Mouse (Mus musculus) small intestine, adult 2 months (tissue): ENCODE results near the gene Gm20489. TPM values are rescaled to one million over a fixed set of nuclear protein-coding genes. Genes with fewer than 3 reads are reported as not detected.

Source experiments
- H3K27ac ChIP-seq: fragments of 200-500 bp; 2 replicates; pipeline ENCODE4 v1.5.1; 2012; ENCODE audit warnings: low read depth, low read length, control low read depth, inconsistent platforms; ENCODE audit not compliant: insufficient read depth
- H3K27me3 ChIP-seq: fragments of 200-500 bp; 2 replicates; pipeline ENCODE4 v1.6.1; 2012; ENCODE audit warnings: mild to moderate bottlenecking, moderate library complexity, low read length, inconsistent platforms; ENCODE audit not compliant: control insufficient read depth, insufficient read depth
- H3K36me3 ChIP-seq: fragments of 200-500 bp; 2 replicates; pipeline ENCODE4 v1.6.1; 2012; ENCODE audit warnings: mild to moderate bottlenecking, low read length, control low read depth, inconsistent platforms; ENCODE audit not compliant: control insufficient read depth, insufficient read depth
- H3K4me1 ChIP-seq: fragments of 200-500 bp; 2 replicates; pipeline ENCODE4 v1.6.1; 2012; ENCODE audit warnings: low read length, inconsistent platforms, mixed read lengths; ENCODE audit not compliant: control insufficient read depth, insufficient read depth, insufficient read length
- H3K4me3 ChIP-seq: fragments of 200-500 bp; 2 replicates; pipeline ENCODE4 v1.5.1; 2012; ENCODE audit warnings: low read depth, mild to moderate bottlenecking, control low read depth, inconsistent platforms, low read length, moderate library complexity
- CTCF ChIP-seq: fragments of 200-500 bp; IDR thresholded peaks from 2 replicates; pipeline ENCODE4 v1.5.1; 2012; ENCODE audit warnings: low read depth, mild to moderate bottlenecking, control low read depth, inconsistent platforms, low read length, moderate library complexity, mixed read lengths; ENCODE audit not compliant: insufficient replicate concordance, insufficient read length; ENCODE audit errors: extremely low read depth
- POLR2A ChIP-seq: fragments of 200-500 bp; IDR thresholded peaks from 2 replicates; pipeline ENCODE4 v1.6.1; 2012; ENCODE audit warnings: low read depth, mild to moderate bottlenecking, control low read depth, inconsistent platforms, low read length, moderate library complexity
- WGBS: fragments of 180-500 bp; shearing (Covaris S2); methylation state at CpG from one replicate; pipeline ENCODE4 v1.1.7; 2018; 5-methylcytosine and 5-hydroxymethylcytosine counted together
- polyA plus RNA-seq: library from polyadenylated mRNA; depleted of rRNA; stranded (reverse); fragments of >200 nt; gene quantifications from 2 replicates; pipeline ENCODE4 v1.2.3, GENCODE M21; 2012

Gm20489 gene
- polyA plus RNA-seq, 1 experiment: not detected

GRCm38 (mm10) chrX:101299055-101299454 is 30.2 kb upstream of the Gm20489 start, which contains the start of gene Nlgn3:
Gene Nlgn3, plus strand, starts transcription at chrX:101299168.
- H3K36me3 ChIP-seq: peaks cover 12% of the 10 kb centered on the region
- TF ChIP-seq CTCF (no peak), POLR2A (no peak)
- no peaks in the 10 kb centered on the region for H3K27me3 ChIP-seq
- 0 out of 2 replicates have a peak, but pooled peaks cover 2% of the 10 kb centered on the region for H3K4me1 ChIP-seq
- peak within 1 kb of the TSS; percentile 38 for H3K4me3 ChIP-seq
- WGBS: 18% methylated on average over 11 of the region's 24 CpGs
- H3K27ac ChIP-seq: no peak within 1 kb of the TSS

GRCm38 (mm10) chrX:101290111-101290510 is 21.3 kb upstream of the Gm20489 start:
- H3K4me3 ChIP-seq: no peak overlapping the region
- H3K36me3 ChIP-seq: peaks cover 64% of the 10 kb centered on the region
- no peak overlapping the region for H3K27ac ChIP-seq
- TF ChIP-seq CTCF: no peak
- no peak for TF ChIP-seq POLR2A
- no peaks in the 10 kb centered on the region for H3K4me1 ChIP-seq
- H3K27me3 ChIP-seq: no peaks in the 10 kb centered on the region
- WGBS: 86% methylated on average over 10 of the region's 10 CpGs

- Histone ChIP-seq H3K4me3 (no peak overlapping the region), H3K36me3 (peaks cover 62% of the 10 kb centered on the region), H3K27ac (no peak overlapping the region), H3K4me1 (no peaks in the 10 kb centered on the region), H3K27me3 (no peaks in the 10 kb centered on the region)
- WGBS: 89% methylated on average over 7 of the region's 7 CpGs
- TF ChIP-seq POLR2A (no peak), CTCF (no peak)
Observed at GRCm38 (mm10) chrX:101289037-101289436, 20.2 kb upstream of the Gm20489 start.

DNA sequence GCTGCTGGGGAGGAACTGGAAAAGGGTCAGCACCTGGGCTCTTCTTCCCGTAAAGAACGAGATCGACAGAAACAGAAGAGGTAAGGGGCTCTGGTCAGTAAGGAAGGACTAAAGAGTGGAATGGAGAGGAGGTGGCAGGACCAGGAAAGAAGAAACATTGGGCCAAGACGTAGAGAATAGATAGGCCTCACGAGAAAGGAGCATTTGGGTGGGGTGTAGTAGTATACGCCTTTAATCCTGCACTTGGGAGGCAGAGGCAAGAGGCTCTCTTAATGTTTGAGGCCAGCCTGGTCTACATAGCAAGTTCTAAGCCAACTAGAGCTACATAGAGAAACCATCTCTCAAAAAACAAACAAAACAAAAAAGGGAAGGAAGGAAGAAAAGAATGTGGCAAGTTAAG is 19.6 kb upstream of the Gm20489 start:
- Histone ChIP-seq H3K27me3 (no peaks in the 10 kb centered on the region), H3K4me1 (no peaks in the 10 kb centered on the region), H3K27ac (no peak overlapping the region), H3K4me3 (no peak overlapping the region), H3K36me3 (peaks cover 61% of the 10 kb centered on the region)
- TF ChIP-seq CTCF: no peak
- no peak for TF ChIP-seq POLR2A
- WGBS: 90% methylated on average over 6 of the region's 6 CpGs

DNA sequence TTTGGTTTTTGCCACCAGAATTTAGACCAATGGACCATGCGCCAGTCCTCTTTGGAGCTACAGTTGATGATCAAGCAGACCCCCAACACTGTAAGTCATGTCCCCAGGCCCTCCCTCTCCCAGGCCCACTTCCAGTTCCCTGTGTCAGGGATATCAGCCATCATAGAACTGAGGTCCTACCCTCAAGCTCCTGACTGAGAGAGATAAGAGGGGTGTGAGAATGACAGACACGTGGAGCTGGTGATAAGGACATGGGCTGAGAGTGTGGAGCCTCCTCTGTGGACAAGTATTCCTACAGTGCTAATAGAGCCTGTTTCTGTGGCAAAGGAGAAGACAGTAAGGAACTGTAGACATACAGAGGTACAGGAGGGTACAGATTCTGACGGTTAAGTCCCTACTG is 18.7 kb upstream of the Gm20489 start:
- peaks cover 61% of the 10 kb centered on the region for H3K36me3 ChIP-seq
- H3K27ac ChIP-seq: no peak overlapping the region
- H3K4me3 ChIP-seq: no peak overlapping the region
- TF ChIP-seq CTCF (no peak), POLR2A (no peak)
- H3K4me1 ChIP-seq: no peaks in the 10 kb centered on the region
- no peaks in the 10 kb centered on the region for H3K27me3 ChIP-seq
- WGBS: 79% methylated on average over 3 of the region's 3 CpGs

DNA sequence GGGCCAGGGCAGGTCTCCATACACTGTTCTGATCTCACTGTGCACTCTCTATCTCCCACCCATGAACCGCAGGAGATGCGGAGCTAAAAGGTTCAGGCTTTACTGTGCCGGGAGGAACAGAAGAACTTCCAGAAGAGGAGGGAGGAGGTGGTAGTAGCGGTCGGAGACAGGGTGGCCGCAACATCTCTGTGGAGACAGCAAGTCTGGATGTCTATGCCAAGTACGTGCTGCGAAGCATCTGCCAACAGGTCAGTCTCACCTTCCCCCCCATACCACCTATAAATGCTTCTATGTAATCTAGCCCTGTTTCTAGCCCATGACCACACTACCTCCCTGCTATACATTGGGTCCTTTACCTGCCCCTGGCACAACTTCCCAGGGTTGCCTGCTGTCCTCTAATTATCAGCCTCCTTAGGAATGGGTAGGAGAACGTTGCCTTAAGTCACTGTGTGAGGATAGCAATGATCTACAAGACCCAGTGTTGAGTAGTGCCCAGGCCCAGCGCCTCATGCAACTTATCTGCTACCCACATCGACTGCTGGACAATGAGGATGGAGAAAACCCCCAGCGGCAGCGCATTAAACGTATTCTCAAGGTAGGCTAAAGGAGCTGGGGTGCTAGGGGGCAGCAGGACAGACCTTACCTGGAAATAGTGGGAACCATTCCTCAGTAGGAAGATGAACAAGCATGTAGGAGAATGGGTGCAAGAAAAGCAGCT is 17.3 kb upstream of the Gm20489 start:
- WGBS: 92% methylated on average over 14 of the region's 14 CpGs
- Histone ChIP-seq H3K4me3 (no peak overlapping the region), H3K4me1 (no peaks in the 10 kb centered on the region), H3K36me3 (peaks cover 64% of the 10 kb centered on the region), H3K27ac (no peak overlapping the region), H3K27me3 (no peaks in the 10 kb centered on the region)
- TF ChIP-seq POLR2A (no peak), CTCF (no peak)

DNA sequence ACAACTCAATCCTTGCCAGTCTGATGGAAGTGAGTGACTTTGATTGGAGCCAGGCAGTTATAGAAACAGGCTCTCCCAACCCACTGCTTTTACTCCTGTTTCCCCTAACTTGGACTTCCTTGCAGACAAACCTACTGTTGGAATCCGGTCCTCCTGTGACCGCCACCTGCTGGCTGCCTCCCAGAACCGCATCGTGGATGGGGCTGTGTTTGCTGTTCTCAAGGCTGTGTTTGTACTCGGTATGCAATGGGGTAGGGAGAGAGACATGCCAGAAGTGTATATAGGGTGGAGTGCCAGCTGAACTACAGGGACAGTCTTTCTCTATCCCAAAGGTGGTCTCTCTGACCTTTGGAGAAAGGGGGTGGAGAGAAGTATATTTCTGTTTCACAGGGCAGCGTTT is 16.7 kb upstream of the Gm20489 start:
- no peak overlapping the region for H3K4me3 ChIP-seq
- H3K27ac ChIP-seq: no peak overlapping the region
- peaks cover 65% of the 10 kb centered on the region for H3K36me3 ChIP-seq
- 29% methylated on average over 6 of the region's 6 CpGs for WGBS
- no peaks in the 10 kb centered on the region for H3K27me3 ChIP-seq
- TF ChIP-seq POLR2A (no peak), CTCF (peak; percentile 63; the same call in 1 of the 2 replicates)
- H3K4me1 ChIP-seq: no peaks in the 10 kb centered on the region
